Mouse (Mus musculus) ovary, postnatal 14 days (tissue): ENCODE results near the gene Gm28490.
"Not testable (repeated sequence)": the region's sequence is repeated elsewhere in the genome, so short reads cannot be mapped to it uniquely, and the experiment has no call there.

ENCODE experiments used
- DNase-seq: peaks from one replicate; pipeline ENCODE4 v3.0.0; 2022; ENCODE audit warnings: low spot score

Gene Gm28490

GRCm38 (mm10) chrY:31634656-31635055, at the start of gene Gm28490:
Gene Gm28490, minus strand, starts transcription at chrY:31634756.
- not testable (repeated sequence) for DNase-seq
